Mouse (Mus musculus) urinary bladder, postnatal 14 days (tissue): ENCODE data around the gene Cpz.

Source experiments
- DNase-seq: peaks from one replicate; pipeline ENCODE4 v3.0.0; 2021; ENCODE audit warnings: low spot score

Cpz gene

DNA sequence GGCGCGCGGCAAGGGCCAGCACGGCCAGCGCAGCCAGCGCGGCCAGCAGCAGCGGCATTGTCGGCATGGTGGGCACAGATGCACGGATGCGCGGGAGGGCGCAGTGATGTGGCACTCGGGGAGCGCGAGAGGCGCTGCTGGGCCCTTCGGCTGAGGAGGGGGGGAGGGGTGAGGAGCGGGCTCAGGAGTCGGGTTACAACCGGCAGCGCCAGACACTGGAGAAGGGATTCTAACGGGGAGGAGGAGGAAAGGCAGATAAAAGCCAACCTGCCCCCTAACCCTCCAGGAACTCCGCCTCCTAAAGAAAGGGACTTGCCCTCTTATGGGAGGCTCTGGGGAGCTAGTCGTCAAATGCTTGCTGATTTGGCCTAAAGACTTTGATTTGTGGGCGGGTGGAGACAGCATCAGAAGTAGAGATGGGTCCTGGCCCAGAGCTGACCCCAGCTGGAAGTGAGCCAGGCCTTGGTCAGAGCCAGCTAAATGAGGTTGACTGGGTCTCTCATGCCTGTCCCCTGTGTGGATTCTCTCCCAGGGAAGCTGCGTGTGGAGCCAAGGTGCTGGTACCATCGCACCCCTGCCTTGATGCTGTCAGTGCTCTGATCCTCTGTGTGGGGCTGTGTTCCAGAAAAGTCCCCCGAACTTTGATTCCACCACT, at the start of gene Cpz:
Cpz (minus strand) TSS at position 230 of the 655 bp plus-strand sequence.
- peak; percentile 65 for DNase-seq

DNA sequence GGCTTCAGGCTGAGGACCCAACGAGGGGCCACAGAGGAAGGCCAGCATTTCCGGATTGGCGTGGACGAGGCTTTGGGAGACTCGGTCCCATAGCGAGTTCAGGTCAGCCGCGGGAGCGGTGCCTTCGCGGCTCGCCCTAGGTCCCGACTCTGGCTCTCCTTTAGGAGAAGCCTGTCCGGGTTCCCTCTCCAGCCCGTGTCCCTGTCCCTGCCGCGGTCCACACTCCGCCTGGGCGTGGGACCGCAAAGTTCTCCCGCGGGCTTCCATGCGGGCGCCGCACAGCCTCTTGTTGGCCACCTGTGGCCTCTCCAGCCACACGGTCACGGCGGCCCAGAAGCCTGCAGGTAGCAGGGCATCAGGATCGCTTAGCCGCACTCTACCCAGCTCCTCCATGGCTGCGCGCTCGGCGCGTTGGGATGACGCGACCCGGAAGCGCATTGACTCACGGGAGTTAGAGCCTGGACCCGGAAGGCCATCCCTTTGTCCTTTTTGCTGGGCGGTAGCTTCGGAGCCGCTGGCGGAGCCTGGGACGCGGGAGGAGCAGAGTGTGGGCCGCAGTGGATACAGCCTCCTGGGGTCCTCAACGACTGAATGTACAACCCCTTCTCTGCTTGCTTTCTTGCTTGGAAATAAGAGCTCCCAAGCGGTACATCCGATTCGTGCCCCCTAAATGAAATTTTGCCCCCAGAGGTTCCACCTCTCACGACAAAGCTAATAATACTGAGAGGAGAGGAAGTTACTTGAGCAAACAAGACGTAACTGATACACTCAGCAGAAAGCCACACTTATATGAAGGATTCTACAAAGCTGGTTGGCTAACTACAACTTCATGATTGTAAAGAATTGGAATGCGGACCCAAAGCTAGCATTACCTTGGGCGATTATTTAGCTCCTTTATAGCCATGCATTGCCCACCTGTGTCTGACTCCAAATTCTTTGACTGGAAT, 49.4 kb upstream of the Cpz start, which contains the start of gene Trmt44:
Trmt44 (minus strand) TSS at position 418 of the 947 bp plus-strand sequence.
- peak; percentile 93 for DNase-seq

DNA sequence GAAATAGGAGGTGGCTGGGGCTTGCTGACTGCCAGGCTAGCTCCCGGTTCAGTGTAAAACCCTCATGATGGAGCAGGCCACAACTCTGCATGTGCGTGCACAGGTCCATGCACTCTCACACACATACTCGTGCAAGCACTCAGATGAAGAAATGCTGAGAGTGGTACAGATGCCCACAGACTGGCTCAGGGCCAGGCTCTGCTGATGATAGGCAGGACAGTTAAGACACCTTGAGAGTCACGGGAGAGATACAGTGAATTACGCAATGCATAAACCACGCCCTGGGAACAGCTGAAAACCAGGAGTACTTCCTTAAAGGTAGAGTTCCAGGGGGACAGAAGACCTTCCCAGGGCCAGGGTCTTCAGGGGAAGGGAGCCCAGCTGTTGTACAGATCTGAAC, 46.0 kb upstream of the Cpz start:
- DNase-seq: no peak

DNA sequence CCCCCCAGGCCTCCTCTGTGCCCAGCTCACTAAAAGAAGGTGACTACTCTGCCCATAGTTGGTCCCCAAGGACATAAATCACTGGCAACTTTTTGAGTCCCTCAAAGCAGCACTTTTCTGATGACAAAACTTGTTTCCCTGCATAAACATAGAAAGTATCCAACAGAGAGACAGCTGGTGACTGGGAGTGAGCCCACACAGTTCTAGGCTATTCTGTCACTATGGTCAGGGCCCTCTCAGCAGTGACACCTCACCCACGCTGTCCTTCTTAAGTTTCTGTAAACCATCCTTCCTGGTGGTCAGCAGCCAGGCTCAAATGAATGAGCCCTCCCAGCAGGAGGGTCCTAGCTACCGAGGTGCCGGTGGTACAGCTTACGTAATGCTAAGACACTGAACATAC, 41.1 kb upstream of the Cpz start:
- no peak for DNase-seq

DNA sequence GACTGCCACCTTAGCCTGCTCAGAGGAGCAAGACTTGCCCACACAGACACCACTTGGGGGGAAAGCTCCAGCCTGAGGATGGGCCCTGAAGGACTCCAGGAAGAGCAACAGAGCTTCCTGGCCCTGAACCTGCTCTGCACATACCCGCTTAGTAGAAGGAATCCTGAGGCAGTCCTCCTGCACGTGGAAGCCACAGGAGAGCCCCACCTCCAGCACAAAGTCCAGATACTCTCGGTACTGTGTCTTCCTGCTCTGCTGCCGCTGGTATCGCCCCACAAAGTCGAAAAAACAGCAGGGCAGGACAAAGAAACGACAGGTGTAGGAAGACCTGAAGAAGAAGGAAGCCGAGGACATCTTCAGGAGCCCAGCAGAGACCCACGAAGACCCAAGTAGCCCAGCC, 39.7 kb upstream of the Cpz start:
- DNase-seq: no peak

DNA sequence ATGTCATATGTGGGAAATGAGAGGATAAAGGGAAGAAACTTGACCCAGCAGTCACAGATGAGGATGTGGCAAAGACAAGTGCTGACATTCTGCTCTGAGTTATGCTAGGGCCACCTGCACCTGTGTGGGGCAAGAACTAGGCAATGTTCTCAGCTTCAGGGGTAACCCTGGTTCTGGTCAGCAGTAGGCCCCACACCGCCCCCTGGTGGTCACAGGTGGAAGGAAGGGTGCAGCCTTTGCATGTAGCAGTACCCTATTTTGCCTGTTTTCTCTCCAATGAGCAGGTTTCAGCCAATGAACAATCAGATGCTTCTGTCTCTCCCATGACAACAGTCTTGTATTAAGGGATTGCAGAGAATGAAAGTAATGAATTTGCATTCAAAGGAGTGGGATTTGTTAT, 38.0 kb upstream of the Cpz start:
- peak; percentile 74 for DNase-seq

DNA sequence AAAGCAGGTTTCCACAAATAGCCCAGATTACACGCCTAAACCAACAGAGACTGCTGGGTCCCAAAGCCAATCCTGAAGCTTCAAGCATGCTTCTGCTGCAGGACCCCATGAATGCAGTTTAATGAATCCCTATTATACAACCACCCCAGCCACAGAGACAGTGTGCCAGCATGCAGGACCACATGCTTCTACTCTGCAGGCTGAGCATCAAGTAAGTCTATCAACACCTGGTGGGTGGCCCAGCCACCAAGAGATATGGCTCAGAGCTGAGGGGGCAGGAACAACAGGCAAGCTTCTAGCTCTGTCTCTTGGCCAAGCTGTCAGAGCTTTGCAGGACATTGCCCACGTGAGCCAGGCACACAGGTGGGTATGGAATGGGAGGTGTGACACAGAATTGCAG, 37.1 kb upstream of the Cpz start:
- no peak for DNase-seq

DNA sequence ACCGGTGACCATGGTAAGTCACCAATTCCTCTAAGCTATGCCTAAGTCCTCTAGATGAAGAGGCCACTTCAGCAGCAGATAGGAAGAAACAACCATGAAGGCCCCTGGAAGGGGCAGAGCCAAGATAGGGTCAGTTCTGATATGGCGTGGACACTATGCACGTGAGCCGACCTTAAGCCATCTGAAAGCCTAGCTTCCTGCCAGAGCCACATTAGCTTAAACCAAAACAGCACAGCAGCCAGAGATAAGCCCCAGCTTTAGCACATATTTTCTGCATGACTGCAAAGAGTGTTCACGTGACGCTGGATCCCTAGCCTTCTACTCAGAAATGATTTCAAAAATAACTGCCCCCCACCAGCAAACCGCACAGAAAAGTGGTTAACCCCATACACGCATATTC, 33.9 kb upstream of the Cpz start:
- no peak for DNase-seq

DNA sequence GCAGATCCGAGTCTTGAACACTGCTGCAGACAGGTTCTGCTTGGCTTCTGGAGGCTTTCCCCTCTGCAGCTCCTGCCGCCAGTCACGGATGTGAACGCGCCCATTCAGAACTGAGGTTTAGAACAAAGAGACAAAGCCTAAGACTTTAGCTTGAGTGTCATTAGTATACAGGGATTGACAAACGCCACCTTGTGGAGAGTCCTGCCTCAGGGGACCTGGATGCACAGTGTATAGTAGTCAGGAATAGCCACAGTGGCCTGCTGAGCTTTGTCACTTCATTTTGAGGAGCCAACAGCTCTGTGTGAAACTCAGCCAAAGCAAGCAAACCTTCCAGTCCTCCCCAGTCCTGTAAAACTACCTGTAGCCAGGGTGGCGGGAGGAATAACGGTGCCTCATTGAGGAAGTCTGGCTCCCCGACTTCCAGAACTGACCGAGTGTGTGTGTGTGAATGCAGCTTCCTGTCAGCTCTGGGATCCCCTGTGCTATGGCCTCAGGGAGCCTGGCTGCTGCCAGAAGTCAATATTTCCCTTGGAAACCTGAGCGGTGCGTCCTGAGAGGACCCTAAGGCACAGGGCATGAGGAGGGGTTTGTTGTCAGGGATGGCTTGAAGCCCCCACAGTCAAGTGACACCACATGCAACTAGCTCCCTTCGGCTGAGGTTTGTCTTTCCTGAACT, 32.6 kb upstream of the Cpz start:
- DNase-seq: no peak

DNA sequence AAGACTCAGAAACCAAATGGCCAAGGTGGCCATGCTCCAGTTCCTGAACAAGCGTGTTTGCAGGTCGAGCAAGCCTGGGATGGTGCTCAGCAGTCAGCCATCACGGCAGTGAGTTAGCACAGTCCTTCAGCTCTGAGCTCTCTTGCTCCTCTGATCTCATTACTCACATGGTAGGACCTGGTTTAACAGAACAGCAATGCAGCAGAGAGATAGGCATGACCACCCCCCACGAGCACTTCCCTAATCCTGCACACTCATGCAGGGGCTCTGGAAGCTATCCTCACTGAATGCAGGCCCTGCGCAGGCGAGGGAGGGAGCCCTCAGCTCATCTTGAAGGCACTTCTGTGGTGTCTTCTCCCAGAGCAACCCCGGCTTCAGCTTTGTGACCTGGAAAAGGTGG, 30.9 kb upstream of the Cpz start:
- no peak for DNase-seq

DNA sequence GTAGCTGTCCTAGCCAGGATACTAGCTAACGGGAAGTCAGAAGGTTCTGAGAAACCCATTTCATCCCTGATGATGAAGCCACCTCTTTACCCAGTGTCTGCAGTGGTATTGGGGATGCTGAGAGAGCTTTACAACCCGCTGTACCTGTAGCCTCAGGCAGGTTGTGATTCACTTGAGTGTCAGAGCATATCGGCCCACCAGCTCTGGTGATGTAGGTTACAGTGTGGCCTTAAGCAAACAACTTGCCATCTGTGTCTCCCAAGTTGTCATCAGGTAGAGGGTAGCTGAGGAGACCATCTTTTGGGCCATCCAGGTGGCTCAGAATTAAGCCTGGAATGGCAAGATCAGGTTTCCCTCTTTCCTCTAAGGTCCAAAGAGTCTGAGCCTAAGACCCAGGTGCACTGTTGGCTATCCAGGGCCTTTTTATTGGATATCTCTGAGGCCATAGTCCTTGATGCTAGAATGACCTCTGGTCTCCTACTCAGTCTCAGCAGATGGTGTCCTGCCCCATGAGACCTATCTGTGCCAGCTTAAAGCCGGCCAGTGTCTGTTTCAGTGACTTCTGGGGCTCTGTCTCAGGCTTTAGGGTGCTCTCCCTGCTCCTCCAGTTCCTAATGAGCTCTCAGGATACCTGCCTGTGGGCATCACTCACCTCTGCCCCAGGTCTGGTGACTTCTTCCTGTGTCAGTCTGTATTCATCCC, 27.5 kb upstream of the Cpz start:
- no peak for DNase-seq

DNA sequence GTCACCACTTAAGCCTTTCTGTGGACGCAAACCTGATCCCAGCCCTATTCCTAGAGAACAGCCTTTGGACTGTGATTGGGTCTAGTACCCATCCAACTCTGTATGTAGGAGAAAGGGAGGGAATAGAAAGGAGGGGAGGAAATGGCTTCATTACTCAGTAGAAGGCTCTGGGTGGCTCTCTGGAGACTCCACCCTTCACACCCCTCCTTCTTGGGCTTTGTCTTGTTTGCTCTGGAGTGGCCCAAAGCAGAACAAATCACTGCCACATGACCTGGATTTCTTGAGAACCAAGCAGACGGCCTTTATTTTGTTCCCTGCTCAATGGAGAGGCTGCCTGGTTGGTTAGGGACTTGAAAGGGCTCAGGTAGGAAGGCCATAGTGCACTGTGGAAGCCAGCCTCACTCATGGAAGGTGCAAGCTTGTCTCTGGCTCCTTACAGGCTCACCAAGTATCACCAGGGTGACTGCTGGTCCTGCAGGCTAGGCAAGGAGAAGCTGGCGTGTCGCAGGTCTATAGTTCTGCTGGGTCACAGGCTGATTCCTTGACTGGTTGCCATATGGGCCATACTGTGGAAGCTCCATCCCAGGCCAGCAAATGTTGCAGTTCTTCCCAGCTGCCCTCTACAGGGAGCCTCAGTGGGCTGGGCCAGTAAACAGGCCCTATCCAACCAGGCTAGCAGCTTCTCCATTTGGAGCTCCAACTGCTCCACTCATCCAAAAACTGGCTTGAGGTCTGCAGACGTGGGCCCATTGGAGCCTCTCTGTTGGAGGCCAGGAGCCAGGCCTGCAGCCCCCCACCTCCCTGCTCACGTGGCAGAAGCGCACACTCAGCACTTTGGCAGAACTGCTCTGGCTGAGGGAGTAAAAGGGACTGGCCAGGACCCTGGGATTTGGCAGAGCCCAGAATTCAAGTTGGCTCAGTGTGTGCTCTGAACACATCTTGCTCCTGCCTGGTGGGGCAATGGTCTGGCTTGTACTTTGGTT, 26.6 kb upstream of the Cpz start:
- DNase-seq: peak; percentile 31

DNA sequence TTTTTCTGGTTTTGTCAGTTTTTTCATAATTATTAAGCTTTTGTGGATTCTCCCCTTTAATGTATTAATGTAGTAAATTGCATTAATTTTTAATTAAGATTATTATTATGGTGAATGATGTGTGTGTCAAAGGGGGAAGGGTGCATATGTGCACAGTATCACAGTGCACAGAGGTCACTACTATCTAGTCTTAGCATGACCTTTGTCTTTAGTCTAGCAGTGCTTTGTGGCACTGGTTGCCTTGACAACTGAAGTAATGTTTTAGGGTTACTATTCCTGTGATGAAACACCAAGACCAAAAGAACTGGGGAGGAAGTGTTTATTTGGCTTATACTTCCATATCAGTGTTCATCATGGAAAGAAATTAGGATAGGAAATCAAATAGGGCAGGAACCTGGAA, 20.6 kb upstream of the Cpz start:
- no peak for DNase-seq

DNA sequence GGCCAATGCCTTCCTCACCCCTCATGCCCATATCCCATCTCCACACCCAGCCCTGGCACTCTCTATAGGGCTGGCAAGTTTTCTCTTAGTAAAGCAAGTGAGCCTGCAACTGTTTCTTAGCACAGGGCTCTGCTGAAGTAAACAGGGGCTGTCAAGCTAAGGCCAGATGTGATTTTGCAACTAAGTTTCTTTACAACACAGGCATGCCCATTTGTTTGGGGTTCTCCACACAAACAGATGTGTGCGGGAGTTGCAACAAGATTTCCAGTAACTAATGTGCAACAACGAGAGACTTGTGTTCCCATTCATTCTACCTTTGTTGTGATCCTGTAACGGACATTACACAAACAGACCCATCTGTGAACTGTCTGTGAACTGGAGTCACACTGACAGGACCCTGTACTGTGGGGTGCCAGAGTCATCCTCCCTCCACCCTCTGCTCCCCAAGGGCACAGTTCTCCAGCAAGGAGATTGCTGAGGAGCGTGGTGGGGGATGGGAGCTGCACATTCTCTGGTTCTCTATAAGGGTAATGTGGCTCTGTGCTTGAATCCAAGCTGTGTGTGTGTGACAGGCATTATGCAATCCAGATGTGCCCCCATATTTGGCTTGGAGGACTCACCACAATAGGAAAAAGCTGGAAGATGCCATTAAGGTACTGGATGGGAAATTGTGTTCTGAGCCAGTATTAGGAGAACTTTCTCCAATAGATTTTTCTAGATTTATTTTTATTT, 15.7 kb upstream of the Cpz start:
- DNase-seq: no peak

DNA sequence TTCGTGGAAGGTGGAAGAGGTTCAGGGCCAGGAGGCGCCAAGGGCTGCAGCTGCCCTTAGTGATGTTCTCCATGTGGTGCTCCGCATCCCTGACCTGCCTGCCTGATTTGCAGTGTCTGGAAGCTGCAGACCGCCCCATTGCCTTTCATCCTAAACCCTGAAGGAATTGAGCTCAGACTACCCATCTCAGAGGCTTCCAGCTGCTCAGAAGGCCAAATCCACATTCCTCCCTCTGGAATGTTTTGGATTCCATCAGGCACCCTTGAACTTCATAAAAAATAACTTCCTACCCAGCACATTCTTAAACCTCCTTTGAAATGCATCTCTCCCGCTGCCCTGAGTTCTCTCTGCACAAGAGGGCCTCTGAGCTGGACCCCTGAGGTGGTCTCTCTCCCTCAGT, 15.1 kb upstream of the Cpz start:
- DNase-seq: no peak

DNA sequence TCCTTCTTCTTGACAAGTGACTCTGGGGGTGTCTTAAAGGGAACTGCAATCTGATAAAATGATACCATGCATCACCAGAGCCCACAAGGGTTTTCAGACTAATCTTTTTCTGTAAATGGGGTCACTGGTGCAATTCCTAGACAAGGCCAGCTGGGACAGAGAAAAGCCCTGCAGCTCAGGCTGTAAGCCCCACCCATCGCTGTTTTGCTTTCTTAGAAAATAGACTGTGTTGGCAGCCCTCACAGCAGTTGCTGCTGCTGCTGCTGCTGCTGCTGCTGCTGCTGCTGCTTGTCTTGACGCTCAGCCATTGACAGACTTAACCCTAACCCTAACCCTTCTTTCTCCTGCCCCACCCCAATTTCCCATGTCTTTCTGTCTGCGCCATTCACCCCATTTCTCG, 14.1 kb upstream of the Cpz start:
- no peak for DNase-seq

DNA sequence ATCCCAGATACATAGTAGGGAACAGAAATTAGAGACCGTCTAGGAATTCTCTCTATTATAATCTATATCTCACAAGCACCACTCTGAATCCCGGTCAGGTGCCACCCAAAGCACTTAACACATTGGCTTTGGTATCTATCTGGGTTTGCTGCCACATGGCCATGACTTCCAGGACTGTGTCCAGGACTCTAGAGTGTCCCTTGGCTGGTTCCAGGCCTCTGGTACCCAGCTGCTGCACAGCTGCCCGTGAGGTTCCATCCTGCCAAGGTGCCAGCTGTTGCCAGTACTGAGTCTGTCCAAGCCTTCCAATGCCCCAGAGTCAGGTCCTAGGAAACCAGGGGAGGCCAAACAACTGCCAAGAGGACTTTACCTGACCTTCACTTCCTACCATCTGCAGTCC, 12.5 kb upstream of the Cpz start:
- no peak for DNase-seq

DNA sequence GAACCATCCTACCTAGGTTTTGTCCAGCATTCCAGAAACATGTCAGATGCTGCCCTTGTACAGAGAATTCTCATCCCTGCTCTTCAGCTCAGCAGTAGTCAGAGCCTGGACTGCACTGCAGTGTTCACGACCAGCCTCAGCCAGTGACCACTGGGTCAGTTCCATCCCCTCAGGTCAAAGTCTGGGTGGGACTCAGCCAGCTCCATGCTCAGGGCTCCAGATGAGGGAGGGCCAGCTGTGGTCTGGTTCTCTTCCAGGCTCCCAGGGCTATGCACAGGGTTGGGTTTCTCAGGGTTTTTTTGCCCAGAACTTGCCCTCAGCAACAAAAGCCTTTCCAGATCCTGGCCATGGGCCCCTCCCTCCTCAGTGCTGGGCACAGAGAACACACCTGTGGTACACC, 12.0 kb upstream of the Cpz start:
- no peak for DNase-seq

DNA sequence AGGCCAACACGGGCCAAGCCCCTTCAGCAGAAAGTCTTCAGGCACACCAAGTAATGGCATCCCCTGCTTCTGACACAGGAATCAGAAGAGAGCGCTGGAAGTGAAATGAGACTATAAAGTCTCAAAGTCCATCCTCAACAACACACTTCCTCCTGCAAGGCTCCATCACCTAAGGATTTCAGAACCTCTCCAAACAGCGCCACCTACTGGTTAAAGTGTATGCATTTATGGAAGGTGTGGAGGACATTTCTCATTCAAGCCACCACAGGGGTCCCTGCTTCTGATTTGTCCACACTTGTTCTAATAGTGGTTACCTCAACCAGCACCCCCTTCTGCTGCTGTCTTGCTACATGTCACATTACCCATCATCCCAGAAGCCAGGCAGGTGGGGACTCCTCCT, 10.8 kb upstream of the Cpz start:
- DNase-seq: no peak

DNA sequence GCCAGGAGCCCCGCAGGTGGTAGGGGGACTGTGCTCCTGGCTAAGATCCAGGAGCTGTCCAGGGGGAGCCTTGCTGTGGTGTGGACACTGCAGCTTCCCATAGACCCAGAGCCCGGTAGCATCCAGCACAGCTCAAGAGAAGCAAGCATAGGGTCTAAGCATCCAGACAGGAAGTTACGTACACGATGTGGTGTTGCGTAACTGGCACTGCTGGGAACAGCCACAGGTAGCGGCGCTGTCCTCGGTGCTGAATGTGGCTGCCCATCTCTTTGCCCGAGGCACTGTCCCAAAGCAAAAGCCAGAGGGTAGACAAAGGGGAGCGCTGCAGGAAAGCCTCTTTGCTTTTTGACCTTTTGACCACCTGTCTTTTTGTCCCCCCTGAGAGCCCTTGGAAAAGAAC, 6.1 kb upstream of the Cpz start:
- peak; percentile 52 for DNase-seq
